Mouse (Mus musculus) frontal cortex, adult (tissue): ENCODE results near the gene Myo10.
"Not testable (repeated sequence)": the region's sequence is repeated elsewhere in the genome, so short reads cannot be mapped to it uniquely, and the experiment has no call there.

ENCODE experiments used
- ATAC-seq: cut with Nextera tagmentation; 2 replicates; pipeline ENCODE4 v1.9.2; 2017; ENCODE audit warnings: mild to moderate bottlenecking, moderate library complexity, mixed read lengths; ENCODE audit not compliant: low TSS enrichment

The Myo10 gene

GRCm38 (mm10) chr15:25692254-25692950 lies 70.1 kb downstream of the Myo10 start:
- ATAC-seq = no peak

- ATAC-seq = no peak
Measured at GRCm38 (mm10) chr15:25693708-25694107, 71.4 kb downstream of the Myo10 start.

- ATAC-seq = no peak
Measured at GRCm38 (mm10) chr15:25694749-25695148, 72.4 kb downstream of the Myo10 start.

- ATAC-seq = no peak
Measured at GRCm38 (mm10) chr15:25695253-25695652, 72.9 kb downstream of the Myo10 start.

- ATAC-seq = no peak
Measured at GRCm38 (mm10) chr15:25695883-25696282, 73.6 kb downstream of the Myo10 start.

GRCm38 (mm10) chr15:25696660-25697059 lies 74.3 kb downstream of the Myo10 start:
- no peak for ATAC-seq

- no peak for ATAC-seq
Measured at GRCm38 (mm10) chr15:25699032-25699557, 76.8 kb downstream of the Myo10 start.

- no peak for ATAC-seq
Measured at GRCm38 (mm10) chr15:25702602-25703001, 80.3 kb downstream of the Myo10 start.

- no peak for ATAC-seq
Measured at GRCm38 (mm10) chr15:25704809-25705585, 82.7 kb downstream of the Myo10 start.

GRCm38 (mm10) chr15:25706874-25707554 lies 84.7 kb downstream of the Myo10 start:
- ATAC-seq = no peak

- peak; percentile 34; the same call in 1 of the 2 replicates for ATAC-seq
Measured at GRCm38 (mm10) chr15:25707891-25708290, 85.6 kb downstream of the Myo10 start.

GRCm38 (mm10) chr15:25710876-25711275 lies 88.6 kb downstream of the Myo10 start:
- no peak for ATAC-seq

GRCm38 (mm10) chr15:25712877-25713276 lies 90.6 kb downstream of the Myo10 start:
- ATAC-seq = no peak

GRCm38 (mm10) chr15:25713587-25714361 lies 91.4 kb downstream of the Myo10 start:
- peak; percentile 79 for ATAC-seq

- ATAC-seq = no peak
Measured at GRCm38 (mm10) chr15:25715218-25715995, 93.1 kb downstream of the Myo10 start.

GRCm38 (mm10) chr15:25715996-25716395 lies 93.7 kb downstream of the Myo10 start:
- no peak for ATAC-seq

GRCm38 (mm10) chr15:25717006-25717405 lies 94.7 kb downstream of the Myo10 start:
- ATAC-seq = peak; percentile 67

- not testable (repeated sequence) for ATAC-seq
Measured at GRCm38 (mm10) chr15:25718104-25718503, 95.8 kb downstream of the Myo10 start.

- 0 out of 2 replicates have a peak, but pooled peaks have one; percentile 57 for ATAC-seq
Measured at GRCm38 (mm10) chr15:25719270-25719669, 96.9 kb downstream of the Myo10 start.

- ATAC-seq = no peak
Measured at GRCm38 (mm10) chr15:25720263-25720662, 97.9 kb downstream of the Myo10 start.
